Mouse (Mus musculus) sigmoid colon, adult 10 weeks (tissue): ENCODE results near the gene Gm3880. TPM values are rescaled to one million over a fixed set of nuclear protein-coding genes. Genes with fewer than 3 reads are reported as not detected.

Source experiments
- polyA plus RNA-seq: library from polyadenylated mRNA; stranded (reverse); fragments of 350-450 nt; fragmentation: Illumina TruSeq; extraction: RNeasy Lipid Tissue Mini Kit (QIAGEN cat#74804); gene quantifications from one replicate; pipeline ENCODE4 v1.2.3, GENCODE M21; 2014; ENCODE audit warnings: low read depth, low replicate concordance

Gm3880 gene
- not detected for polyA plus RNA-seq

GRCm38 (mm10) chrX:102686872-102687271 is at the start of gene Gm3880:
TSS of gene Gm3880 (minus strand) at chrX:102686972.

GRCm38 (mm10) chrX:102707535-102707934 is 20.8 kb upstream of the Gm3880 start, which contains the start of the genes Gm9112 and Dmrtc1b:
TSS of gene Gm9112 (minus strand) at chrX:102707635.
TSS of gene Dmrtc1b (plus strand) at chrX:102707865.

GRCm38 (mm10) chrX:102643823-102644572 is 42.8 kb downstream of the Gm3880 start, which contains the start of gene Phka1:
TSS of gene Phka1 (minus strand) at chrX:102644246.

Other genes with a start within 250 kb of the Gm3880 start
- 6.5 TPM for gene Hdac8, start 181.6 kb downstream of the Gm3880 start, polyA plus RNA-seq
- gene Phka1, start 42.7 kb downstream of the Gm3880 start, polyA plus RNA-seq, result 10.7 TPM
- gene Gm9112, start 20.7 kb upstream of the Gm3880 start, polyA plus RNA-seq, result not detected
- gene Dmrtc1b, start 20.9 kb upstream of the Gm3880 start, polyA plus RNA-seq, result not detected
- gene Dmrtc1c1, start 116.0 kb upstream of the Gm3880 start, polyA plus RNA-seq, result not detected
- gene Dmrtc1c2, start 167.6 kb upstream of the Gm3880 start, polyA plus RNA-seq, result not detected
- gene 1700031F05Rik, start 181.0 kb upstream of the Gm3880 start, polyA plus RNA-seq, result not detected
- gene Dmrtc1a, start 221.7 kb upstream of the Gm3880 start, polyA plus RNA-seq, result not detected
- not detected for gene 1700011M02Rik, start 221.9 kb upstream of the Gm3880 start, polyA plus RNA-seq
- not detected for gene 1700018G05Rik, start 241.4 kb upstream of the Gm3880 start, polyA plus RNA-seq